Mouse (Mus musculus) testis, postnatal 10 days (tissue): ENCODE measurements around the gene Otof.

Experiments used
- DNase-seq: peaks from one replicate; pipeline ENCODE4 v3.0.0; 2021; ENCODE audit warnings: low spot score

The Otof gene

DNA sequence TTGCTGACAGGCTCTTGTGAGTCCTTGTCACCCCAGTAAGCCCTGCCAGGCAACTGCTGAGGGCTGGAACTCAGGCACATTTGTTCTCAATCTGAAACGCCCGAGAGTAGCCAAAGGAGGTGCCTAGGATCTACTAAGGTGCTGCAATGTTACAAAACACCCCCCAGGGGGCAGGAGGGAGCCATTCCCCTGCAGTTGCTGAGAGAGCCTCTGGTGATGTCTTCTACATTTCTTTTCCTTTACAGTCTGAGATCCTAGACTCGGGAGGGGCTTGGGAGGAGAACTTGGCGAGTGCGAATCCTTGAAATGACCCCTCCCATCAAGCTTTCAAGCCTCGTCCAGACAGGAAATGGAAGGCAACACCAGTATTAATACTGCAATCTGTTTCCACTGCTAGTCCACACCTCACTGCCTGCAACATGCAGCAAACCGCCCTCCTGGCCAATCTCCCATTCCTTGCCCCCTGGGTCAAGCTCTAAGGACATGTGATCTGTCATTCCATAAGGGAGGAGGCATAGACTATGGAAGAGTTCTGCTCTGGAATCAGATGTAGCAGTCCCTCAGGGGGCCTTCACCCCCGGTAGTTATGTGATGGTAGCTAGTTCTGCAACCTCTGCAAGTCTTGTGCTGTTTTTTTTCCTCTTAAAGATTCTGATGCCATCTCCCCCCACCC is 38.0 kb downstream of the Otof start:
- peak; percentile 84 for DNase-seq

DNA sequence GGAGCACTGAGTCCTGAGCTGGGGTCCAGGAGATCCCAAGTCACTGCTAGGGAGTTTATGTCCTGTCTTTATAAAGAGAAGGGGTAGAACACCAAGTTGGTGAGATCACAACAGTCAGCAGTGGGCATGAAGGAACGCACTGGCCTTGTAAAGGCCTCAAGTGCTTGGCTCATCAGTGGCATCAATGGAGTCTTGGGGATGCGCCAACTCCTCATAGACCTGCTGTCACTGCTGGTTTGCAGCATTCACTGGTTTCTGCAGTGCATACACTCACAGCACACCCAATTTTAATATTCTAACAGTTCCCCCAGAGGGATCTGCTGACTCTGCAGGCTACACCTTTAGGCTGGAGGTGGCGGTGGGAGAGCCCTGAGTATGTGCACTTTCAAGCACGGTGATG is 38.6 kb downstream of the Otof start:
- no peak for DNase-seq

DNA sequence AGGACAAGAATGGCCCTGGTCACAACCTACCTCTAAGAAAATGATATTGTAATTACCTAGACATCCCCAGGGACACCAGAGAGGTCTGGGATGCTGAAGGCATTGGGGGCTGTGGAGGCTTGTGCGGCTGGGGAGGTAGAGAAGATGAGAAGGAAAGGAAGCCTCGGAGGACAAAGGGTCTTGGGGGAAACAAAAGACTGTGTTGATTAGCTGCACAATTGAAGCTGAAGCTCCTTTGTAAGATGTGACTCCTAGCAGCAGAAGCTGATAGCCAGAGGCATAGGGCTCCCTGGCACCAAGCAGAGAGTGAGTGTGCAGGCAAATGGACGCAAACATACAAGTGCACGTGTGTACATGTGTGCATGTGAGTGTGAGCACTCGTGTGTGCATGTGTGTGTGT is 45.1 kb downstream of the Otof start:
- DNase-seq: no peak

DNA sequence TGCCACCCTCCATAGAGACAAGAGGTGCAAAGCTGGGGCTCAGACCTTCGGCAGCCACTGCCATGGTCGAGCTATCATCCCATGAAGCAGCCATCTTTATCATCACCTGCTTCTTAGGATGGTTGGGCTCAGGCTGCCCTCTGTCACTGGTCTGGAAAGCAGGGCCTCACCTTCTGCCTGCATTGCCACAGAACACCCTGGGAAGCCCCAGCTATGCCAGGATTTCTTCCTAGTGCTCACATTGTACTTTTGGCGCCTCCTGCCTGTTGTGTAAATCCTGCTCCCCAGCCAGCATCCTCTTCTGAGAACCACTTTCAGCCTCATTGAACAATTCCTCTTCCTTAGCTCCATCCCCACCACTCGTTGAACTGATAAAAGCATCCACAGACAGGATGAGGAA is 45.9 kb downstream of the Otof start:
- DNase-seq: no peak

DNA sequence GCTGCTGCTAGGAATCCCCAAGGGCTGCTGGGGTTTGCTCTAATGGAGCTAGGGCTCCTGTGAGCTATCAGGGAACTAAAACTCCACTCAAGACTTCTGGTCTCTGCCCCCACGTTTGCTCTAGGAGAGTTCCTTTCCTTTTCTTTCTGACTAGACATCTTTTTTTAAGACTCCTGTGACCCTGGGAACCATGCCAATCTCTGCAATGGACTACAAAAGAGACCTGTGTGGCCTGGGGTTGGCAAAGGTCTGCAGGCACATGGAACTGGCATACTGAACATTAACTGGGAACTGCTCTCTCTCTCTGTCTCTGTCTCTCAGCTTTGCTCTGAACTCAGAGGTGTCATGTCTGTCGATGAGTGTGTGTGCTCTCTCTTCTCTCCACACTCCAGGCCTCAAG is 46.4 kb downstream of the Otof start:
- peak; percentile 51 for DNase-seq

GRCm38 (mm10) chr5:30411524-30411923 is 50.2 kb downstream of the Otof start:
- no peak for DNase-seq

DNA sequence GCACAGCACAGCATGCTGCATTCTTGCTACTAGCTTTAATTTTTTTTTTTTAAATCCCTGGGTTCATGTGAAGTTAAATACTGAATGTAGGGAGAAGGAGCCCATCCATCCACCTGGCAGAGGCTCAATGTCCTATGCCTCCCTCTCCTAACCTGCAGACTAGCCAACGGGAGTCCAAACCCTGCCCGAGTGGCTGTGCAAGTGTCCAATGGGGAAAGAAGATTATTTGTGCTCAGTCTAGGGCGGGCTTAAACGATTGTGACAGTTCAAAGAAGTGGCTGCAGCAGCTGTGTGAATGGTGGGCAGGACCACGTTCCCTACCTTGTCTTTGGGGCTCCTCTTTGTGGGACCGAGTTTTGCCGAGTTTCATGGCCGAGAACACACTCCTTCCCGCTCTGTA is 54.9 kb downstream of the Otof start:
- no peak for DNase-seq

GRCm38 (mm10) chr5:30401165-30401564 is 60.6 kb downstream of the Otof start:
- DNase-seq: no peak

DNA sequence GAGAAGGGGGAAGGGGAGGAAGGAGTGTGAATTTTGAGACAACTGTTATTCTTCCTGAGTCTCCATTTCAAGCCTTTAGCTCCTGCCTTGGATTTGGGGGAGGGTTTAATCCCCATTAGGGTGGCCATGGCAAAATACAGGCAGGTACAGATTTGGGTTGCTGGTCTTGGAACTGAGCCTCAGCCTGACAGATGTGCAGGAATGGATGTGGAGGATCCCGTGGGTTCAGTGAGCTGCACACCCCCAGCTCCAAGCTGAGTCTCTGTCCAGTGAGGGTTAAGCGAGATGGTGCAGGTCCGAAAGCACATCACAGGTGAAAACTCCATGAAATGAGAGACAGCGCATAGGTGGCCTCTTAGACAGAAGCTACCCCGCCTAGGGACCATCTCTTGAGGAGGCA is 61.2 kb downstream of the Otof start:
- DNase-seq: no peak

GRCm38 (mm10) chr5:30391473-30391872 is 70.3 kb downstream of the Otof start:
- DNase-seq: peak; percentile 92

DNA sequence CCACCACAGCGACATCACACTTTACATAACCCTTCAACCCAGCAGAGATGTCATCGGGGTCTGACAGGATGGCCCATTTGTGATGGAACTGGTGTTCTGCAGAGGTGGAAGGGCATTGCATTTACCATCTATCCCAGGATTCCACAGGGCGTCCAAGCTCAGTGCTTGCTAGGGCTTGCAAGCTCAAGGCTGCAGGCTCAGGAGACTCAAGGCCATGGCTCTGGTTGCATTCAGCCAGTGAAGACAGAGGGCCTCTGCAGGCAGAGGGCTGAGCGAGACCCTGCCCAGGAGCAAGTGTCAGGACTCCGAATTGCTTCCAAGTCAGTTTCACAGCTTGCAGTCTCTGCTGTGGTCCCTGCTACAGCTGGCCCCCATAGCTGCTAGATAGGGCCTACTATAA is 71.9 kb downstream of the Otof start:
- DNase-seq: no peak

DNA sequence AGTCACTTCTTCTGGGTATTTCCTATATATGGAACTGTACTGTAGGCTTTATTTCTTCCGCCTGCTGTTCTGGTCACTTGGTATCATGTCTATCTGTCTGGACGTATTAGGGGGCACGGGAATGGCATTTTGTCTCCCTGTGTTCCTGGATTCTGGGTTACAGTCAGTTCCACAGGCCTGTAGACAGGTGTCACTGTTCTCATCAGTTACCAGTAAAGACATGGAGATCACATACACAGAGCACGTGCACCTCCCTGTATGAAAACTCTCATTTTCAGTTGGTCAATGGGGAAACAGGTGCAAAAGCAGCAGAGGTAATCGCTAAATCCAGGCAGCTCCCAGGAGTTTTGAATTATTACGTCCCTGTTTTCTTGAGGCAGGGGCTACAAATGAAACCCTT is 74.0 kb downstream of the Otof start:
- no peak for DNase-seq

- no peak for DNase-seq
These were observed 78.9 kb downstream of the Otof start for GRCm38 (mm10) chr5:30382876-30383275.

DNA sequence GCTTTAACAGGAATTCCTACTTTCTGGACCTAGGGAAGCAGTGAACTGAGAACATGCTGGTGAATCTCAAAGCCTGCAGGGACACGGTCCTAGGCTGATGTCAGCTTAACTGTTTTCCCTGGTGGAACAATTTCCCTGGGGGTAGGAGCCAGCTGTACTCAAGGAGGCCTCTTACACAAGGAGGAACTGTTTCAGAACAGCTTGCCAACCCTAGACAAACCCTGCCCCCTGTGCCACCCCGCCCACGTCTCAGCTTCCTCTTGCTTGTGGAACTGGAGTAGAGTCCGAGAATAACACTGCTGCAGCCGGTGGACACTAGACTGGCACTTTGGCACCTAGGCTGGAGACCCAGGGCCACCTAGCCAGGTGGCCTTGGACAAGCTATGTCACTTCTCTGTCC is 92.3 kb downstream of the Otof start:
- peak; percentile 44 for DNase-seq

DNA sequence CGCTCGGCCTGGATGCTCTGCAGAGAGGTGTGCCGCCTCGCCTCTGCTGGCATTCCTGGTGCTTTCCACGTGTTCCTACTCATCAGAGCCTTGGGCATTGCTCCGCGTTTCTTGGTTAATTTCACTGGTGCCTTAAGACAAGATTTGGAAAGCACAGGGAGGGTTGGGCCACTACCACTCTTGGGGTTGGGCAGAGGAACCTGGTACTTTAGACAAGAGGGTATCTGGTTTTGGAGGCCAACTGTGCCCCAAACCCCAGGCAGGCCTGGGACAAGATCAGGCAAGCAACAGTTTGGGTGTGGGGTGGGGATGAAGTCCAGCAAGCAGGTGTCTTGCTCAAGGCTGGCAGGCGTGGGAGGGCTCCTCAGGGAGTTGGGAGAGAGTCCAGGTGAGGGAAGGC is 94.3 kb downstream of the Otof start:
- DNase-seq: no peak

DNA sequence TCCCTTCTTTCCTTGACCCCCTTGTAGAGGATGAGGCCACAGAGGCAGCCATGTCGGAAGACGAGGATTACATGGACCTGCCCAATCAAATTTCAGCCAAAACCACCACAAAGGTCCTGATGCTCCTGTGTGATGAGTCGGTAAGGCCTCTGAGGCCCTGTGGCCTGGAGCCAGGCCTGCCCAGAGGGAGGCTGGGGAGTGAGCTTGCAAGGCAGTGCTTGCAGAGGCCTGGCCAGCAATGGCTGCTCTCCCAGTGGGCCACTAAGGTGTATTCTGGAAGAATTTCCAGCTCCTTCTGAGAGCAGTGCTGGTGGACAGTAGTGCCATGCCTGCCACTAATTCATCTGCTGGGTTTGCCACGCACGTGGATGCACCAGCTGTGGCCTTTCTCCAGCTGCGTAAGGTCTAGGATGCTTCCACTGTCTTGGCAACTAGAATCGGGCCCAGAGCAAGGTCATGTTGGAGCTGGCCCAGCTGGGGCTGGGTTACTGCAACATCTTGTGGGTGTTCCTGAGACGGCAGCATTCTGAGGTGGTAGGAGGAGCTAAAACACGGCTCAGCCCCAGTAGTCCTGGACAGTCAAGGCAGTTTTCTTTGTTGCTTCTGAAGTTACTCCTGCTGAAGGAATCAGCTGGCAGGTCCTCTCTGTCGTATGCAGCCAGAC is 103.2 kb downstream of the Otof start:
- DNase-seq: peak; percentile 68

DNA sequence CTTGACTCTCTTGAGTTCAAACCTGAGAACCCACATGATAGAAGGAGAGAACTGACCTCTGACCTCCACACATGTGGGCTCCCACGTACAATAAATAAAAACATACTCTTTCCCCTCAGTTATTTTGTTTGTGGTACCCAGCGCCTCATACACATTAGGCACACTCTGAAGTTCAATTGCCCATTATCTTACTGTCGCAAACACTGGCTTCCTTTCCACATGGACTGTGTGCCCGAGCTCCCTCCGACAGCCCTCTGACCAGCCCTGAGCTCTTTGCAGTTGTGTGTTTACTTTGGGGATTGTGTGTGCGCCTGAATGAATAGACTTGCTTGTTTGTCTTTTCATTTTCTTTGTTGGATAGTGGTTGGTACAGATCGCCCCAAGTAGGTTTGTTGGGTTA is 105.1 kb downstream of the Otof start:
- DNase-seq: no peak

DNA sequence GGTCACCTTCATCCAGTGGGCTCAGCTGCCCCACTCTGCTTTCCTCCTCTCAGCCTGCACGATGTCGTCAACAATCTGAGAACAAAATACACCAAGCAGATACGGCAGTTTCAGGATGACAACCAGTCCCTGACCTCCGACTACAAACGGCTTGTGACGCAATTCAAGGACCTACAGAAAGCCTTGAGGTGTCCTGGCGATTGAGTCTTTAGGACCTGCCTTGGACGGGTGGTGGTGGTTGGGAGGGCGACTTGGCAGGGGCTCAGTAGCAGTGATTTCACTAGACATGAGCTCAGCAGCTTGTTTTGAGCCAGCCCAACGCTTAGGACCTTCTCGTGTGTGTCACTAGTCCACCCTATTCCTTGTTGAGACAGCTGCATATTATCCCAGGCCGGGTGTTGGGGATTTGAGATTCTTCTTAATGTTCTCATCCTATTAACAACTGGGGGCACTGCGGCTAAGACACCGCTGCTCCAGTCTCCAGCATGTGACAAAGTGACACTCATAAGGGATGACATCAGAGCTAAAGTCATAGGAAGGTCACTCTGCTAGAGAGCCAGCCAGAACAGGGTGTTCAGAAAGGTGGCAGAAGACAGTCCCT is 106.1 kb downstream of the Otof start:
- DNase-seq: peak; percentile 40

GRCm38 (mm10) chr5:30355114-30355513 is 106.6 kb downstream of the Otof start:
- no peak for DNase-seq

DNA sequence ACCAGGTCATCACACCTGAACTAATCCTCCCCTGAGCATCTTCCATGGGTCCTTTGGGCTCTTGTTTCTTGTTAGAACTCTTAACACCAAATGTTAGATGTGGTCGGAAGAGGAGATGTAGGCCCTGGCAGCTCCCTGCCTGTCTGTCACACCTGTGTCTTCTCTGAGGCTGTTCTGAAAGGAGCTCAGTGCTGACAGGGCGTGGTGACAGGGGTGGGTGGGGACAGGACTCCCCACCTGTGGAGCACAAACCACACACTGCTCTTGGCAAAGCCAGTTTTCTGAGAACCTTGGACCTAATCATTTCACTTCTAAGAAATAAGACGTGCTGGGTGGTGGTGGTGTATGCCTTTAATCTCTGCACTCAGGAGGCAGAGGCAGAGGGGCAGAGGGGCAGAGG is 108.1 kb downstream of the Otof start:
- DNase-seq: no peak

DNA sequence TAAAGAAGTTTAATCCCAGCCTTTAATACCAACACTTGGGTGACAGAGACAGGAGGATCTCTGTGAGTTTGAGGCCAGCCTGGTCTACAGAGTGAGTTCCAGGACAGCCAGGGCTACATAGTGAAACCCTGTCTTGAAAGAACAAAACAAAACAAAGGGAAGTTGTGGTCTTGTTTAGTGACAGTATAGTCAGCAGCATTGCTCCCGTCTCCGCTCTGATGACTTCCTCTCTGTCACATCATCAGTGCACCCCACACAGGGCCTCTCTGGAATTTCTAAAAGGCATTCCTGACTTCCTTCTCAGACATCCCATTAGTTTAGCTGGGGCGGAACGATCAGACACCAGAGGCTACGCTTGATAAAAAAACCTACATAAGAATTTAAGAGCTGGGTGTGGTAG is 117.8 kb downstream of the Otof start:
- no peak for DNase-seq

GRCm38 (mm10) chr5:30343107-30343506 is 118.6 kb downstream of the Otof start:
- peak; percentile 81 for DNase-seq

DNA sequence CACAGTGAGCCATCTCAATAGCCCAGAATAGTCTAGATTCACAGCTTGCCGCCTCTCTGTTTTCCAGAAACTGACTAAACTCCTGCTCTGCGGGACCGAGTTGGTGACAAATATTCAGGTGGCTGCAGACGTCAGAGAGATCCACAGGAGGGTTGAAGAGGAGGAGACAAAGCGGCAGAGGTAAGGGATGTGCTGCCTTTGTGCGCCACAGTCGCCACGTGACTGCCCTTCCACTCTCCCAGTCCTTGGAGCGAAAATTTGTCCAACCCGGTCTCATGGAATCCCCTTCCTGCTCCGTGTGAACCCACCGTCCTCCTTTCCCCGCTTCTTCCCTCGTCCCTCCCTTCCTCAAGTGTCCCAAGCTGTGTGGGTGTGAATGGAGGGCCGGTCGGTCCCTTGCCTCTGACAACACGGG is 119.1 kb downstream of the Otof start:
- DNase-seq: peak; percentile 39
